Mouse (Mus musculus): ENCODE results near the gene Tchh.

Gene Tchh

DNA sequence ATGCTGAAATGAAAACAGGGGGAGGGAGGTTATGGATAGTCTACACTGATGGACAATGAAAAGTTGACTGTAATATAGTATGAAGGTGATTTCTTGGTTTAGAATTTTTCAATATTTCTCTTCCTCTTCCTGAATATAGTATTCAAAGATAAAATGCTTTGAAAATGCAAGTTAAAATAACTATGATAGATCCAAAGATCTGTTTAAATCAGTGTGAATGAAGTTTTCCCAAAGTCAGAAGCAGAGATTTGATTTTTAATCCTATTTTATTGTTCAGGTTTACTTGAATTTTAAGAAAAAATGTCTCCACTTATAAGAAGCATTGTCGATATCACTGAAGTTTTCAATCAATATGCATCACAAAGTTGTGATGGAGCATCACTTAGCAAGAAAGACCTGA, at the start of gene Tchh:
TSS of gene Tchh (plus strand) at position 301 of the 400 bp plus-strand sequence.
- ATAC-seq (ENCODE audit: low TSS enrichment), result no peak

GRCm38 (mm10) chr3:93393366-93393765, 48.8 kb upstream of the Tchh start, which contains the start of gene Rptn:
TSS of gene Rptn (plus strand) at chr3:93393699.
- no peak for ATAC-seq (ENCODE audit: low TSS enrichment)

GRCm38 (mm10) chr3:93403936-93404335, 38.2 kb upstream of the Tchh start:
- ATAC-seq (ENCODE audit: low TSS enrichment), result no peak

DNA sequence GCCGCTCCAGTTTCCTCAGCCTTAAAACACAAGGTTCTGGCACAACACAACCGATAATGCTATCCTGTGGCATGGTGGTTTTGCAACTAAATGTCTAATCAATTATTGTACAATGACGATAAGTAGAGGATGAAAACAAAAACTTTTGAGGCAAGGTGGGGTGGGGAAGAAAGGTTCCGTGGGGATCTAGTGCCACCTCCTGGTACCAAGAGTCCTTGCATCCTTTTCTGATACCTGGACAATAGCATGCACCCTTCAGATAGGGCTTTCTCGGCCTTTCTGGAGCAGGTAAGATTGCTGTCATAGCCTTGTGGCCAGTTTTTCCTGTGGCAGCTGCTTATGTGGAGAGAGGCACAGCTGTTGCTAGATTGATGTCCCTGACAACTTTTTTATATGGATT, 35.1 kb upstream of the Tchh start:
- peak; percentile 87 for ATAC-seq (ENCODE audit: low TSS enrichment)

GRCm38 (mm10) chr3:93411905-93412304, 30.2 kb upstream of the Tchh start:
- no peak for ATAC-seq (ENCODE audit: low TSS enrichment)

DNA sequence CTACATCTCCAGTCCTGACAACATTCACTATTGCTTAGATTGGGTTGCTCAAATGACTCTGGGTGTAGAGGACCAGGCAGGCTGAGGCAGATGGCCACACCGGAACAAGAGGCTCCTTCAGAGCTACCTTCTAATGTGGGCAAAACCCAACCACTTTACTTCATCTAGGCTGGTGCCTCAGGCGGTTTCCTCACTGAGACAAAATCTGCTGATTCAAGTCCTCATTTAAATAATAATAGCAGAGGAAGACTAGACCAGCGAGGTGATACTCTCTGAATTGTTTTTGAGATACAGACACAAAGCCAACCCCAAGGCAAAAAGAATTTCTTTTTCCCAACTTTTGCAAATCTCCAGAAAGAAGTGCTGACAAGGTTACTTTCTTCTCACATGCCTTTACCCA, 10.5 kb upstream of the Tchh start:
- ATAC-seq (ENCODE audit: low TSS enrichment), result no peak

GRCm38 (mm10) chr3:93443501-93444101, 1.5 kb downstream of the Tchh start:
- ATAC-seq (ENCODE audit: low TSS enrichment), result peak; percentile 1; the same call in 1 of the 2 replicates

DNA sequence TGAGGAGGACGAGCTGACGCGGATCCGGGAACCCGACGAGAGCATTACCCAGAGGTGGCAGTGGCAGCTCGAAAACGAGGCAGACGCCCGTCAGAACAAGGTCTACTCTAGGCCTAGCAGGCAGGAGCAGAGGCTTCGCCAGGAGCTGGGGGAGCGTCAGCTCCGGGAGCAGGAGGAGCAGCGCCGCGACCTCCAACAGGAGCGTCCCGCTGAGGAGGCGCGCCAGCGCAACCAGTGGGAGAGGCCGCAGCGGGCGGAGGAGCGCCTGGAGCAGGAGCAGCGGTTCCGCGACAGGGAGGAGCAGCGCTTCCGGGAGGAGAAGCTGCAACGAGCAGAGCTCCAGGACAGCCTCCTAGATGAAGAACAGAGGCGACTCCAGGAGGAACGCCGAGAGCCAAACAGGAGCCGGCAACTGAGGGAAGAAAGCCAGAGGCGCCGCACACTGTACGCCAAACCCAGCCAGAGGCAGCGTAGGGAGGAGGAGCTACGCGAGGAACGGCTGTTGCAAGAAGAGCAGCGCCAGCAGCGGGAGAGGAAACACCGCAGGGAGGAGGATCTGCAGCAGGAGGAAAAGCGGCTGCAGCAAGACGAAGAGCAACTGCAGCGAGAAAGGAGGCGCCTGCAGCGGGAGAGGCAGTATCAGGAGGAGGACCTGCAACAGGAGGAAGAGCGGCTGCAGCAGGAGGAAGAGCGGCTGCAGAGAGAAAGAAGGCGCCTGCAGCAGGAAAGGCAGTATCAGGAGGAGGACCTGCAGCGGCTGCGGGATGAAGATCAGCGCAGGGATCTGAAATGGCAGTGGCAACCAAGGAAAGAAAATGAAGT, 2.4 kb downstream of the Tchh start:
- ATAC-seq (ENCODE audit: low TSS enrichment), result peak; percentile 62

DNA sequence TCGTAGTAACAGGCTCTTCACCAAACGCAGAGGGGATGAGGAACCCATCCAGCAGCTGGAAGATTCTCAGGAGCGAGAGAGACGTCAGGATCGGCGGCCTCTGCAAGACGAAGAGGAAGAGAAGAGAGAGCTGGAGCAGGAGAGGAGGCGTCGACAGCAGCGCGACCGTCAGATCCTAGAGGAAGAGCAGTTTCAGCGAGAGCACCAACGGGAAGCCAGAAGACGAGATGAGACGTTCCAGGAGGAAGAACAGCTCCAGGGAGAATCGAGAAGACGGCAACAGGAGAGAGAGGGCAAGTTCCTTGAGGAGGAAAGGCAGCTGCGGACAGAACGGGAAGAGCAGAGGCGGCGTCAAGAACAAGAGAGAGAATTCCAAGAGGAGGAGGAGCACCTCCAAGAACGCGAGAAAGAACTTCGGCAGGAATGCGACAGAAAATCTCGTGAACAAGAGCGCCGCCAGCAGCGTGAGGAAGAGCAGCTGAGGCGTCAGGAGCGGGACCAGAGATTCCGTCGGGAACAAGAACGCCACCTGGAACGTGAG, 3.1 kb downstream of the Tchh start:
- peak; percentile 14; the same call in 1 of the 2 replicates for ATAC-seq (ENCODE audit: low TSS enrichment)

- ATAC-seq (ENCODE audit: low TSS enrichment), result no peak
These were observed 4.1 kb downstream of the Tchh start for GRCm38 (mm10) chr3:93446128-93446755.

GRCm38 (mm10) chr3:93446756-93447137, 4.6 kb downstream of the Tchh start:
- peak; percentile 14; the same call in 1 of the 2 replicates for ATAC-seq (ENCODE audit: low TSS enrichment)

DNA sequence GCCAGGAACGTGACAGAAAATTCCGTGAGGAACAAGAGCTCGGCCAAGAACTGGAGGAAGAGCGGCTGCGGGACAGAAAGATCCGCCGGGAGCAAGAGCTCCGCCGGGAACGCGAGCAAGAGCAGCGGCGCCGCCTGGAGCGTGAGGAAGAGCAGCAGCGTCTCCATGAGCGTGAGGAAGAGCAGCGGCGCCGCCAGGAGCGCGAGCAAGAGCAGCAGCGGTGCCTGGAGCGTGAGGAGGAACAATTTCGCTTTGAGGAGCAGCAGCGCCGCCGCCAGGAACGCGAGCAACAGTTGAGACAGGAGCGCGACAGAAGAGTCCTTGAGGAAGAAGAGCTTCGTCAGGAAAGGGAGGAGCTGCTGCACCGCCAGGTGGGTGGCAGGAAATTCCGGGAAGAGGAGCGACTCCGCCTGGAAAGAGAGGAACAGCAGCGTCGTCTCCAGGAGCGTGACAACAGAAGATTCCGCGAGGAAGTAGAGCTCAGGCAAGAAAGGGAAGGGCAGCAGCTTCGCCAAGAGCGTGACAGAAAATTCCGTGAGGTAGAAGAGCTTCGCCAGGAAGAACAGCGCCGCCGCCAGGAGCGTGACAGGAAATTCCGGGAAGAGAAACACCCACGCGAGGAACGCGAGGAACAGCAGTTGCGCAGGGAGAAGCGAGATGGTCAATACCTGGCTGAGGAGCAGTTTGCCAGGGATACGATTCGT, 5.2 kb downstream of the Tchh start:
- ATAC-seq (ENCODE audit: low TSS enrichment), result peak; percentile 58

- ATAC-seq (ENCODE audit: low TSS enrichment), result no peak
These were observed 24.4 kb downstream of the Tchh start for GRCm38 (mm10) chr3:93466556-93466955.

GRCm38 (mm10) chr3:93467130-93467529, 25.0 kb downstream of the Tchh start:
- no peak for ATAC-seq (ENCODE audit: low TSS enrichment)

- ATAC-seq (ENCODE audit: low TSS enrichment), result no peak
These were observed 26.4 kb downstream of the Tchh start, which contains the start of gene Tchhl1 for GRCm38 (mm10) chr3:93468561-93468960. TSS of gene Tchhl1 (plus strand) at chr3:93468754.

GRCm38 (mm10) chr3:93469629-93470028, 27.5 kb downstream of the Tchh start:
- ATAC-seq (ENCODE audit: low TSS enrichment), result no peak

DNA sequence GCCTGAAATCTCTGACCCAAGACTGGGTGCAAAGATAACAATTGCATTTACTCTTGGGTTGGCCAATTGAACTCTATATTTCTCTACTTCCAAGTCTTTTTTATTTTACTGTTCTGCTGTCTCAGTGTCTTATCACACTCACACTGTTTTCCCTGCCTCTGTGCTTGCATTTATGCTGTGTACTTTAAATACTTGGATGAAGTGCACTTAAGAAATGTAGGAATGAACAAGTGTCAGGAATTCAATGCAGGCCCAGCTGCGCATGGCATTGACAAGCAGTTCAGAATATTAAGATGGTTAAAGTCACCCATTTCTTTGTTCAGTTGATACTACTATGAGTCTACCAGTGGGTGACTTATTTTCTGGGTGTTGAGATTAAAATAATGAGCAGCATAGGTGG, 37.9 kb downstream of the Tchh start:
- no peak for ATAC-seq (ENCODE audit: low TSS enrichment)

DNA sequence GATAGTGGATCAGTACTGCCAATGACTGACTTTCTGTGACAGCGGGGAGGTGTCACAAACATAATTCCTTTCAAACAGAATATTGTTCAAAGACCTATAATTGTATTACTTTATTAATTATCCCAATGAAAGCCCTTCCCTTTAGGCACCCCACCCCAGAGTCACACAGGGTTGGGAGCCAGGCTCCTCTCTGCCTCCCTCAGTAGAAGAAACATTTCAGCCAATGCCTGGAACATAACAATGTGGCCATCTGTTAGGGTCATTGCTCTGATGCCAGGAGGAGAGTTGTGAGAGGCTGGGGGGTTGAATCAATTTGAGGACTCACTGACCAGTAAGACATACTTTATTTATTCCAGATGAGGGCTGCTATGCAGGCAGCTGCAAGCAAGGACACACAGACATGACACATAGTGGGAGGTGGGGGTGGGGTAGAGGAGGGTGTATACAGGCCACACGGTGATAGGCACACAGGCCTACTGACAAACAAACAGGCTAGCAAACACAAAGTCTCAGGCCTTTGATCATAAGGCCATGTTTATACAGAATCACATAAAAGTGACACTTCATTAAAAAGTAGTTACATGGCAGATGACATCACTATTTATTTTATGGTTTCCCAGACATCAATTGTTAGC, 40.0 kb downstream of the Tchh start:
- ATAC-seq (ENCODE audit: low TSS enrichment), result no peak

DNA sequence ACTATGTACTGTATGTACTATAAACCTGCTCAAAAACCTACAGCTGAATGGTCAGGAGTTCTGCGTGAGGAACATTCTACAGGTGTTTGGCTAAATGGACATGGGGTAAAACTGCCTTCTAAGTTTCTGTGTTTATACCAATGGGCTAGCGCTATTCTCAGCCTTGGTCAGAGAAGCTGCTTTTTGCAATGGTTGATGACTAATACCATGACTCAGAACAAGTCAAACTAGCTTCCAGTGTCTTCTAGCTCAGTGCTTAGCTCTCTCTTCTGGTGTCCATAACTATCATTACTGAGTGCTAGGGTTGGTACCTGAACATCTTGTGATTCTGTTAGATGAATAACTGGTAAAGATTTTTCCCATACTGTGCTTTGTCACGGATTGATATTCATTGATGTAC, 43.5 kb downstream of the Tchh start:
- peak; percentile 62; the same call in 1 of the 2 replicates for ATAC-seq (ENCODE audit: low TSS enrichment)

- ATAC-seq (ENCODE audit: low TSS enrichment), result no peak
These were observed 46.4 kb downstream of the Tchh start for GRCm38 (mm10) chr3:93488541-93488940.

DNA sequence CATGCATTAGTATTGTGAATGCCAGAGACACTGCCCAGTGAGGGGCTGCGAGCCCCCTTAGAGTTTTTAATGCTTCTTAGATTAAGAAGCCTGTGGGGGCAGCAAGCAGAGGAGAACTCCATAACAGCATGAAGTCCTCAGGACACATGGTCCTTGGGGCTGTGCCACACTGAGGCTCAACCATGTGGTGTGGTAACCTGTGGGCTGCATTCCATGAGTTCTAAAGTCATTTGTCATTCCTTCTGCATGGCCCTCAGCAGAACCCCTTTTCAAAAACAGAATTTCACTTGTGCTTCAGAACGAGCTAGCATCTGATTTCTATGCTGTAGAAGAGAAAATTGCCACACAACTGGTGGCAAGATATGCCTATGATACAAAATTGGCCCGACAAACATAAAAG, 50.0 kb downstream of the Tchh start:
- no peak for ATAC-seq (ENCODE audit: low TSS enrichment)

All from frontal cortex, adult (tissue).